Mouse (Mus musculus): ENCODE data around the gene Ttc5. TPM values are rescaled to one million over a fixed set of nuclear protein-coding genes. Genes with fewer than 3 reads are reported as not detected.

Ttc5 gene
- 14.7 TPM for polyA plus RNA-seq (2014; fragmentation: Illumina TruSeq; extraction: RNeasy Lipid Tissue Mini Kit (QIAGEN cat#74804); ENCODE audit: low read depth, low replicate concordance)

GRCm38 (mm10) chr14:50785251-50785637 is at the start of gene Ttc5:
Gene Ttc5, minus strand, starts transcription at chr14:50785519.

GRCm38 (mm10) chr14:50807487-50808072 is 22.3 kb upstream of the Ttc5 start, which contains the start of the genes Ccnb1ip1 and Parp2:
Gene Ccnb1ip1, minus strand, starts transcription at chr14:50807732.
Gene Parp2, plus strand, starts transcription at chr14:50807841.

DNA sequence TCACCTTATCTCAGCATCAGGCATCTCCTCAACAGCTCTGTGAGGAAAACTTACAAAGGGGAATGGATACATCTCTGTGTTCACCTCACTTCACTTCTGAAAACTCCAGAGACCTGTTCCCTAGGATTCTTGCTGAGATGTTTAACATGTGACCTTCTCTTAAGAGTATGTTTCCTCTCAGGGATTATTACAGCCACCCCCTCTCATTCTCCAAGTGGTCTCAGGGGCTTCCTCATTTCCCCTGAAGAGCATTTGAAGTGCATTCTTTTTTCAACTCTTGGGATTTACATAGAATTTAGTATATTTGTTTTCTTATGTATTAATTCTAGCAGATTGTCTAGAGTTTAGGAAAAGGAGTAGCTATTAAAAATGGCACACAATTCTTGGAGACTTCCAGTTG is 40.3 kb downstream of the Ttc5 start, which contains the start of gene Olfr749:
TSS of gene Olfr749 (minus strand) at position 101 of the 400 bp plus-strand sequence.

Other genes with a start within 250 kb of the Ttc5 start
- gene Olfr744, start 170.6 kb downstream of the Ttc5 start, polyA plus RNA-seq (2014; fragmentation: Illumina TruSeq; extraction: RNeasy Lipid Tissue Mini Kit (QIAGEN cat#74804); ENCODE audit: low read depth, low replicate concordance), result not detected
- gene Olfr745, start 146.1 kb downstream of the Ttc5 start, polyA plus RNA-seq (2014; fragmentation: Illumina TruSeq; extraction: RNeasy Lipid Tissue Mini Kit (QIAGEN cat#74804); ENCODE audit: low read depth, low replicate concordance), result not detected
- not detected for gene Olfr746, start 138.4 kb downstream of the Ttc5 start, polyA plus RNA-seq (2014; fragmentation: Illumina TruSeq; extraction: RNeasy Lipid Tissue Mini Kit (QIAGEN cat#74804); ENCODE audit: low read depth, low replicate concordance)
- gene Olfr747, start 92.3 kb downstream of the Ttc5 start, polyA plus RNA-seq (2014; fragmentation: Illumina TruSeq; extraction: RNeasy Lipid Tissue Mini Kit (QIAGEN cat#74804); ENCODE audit: low read depth, low replicate concordance), result not detected
- not detected for gene Olfr748, start 78.1 kb downstream of the Ttc5 start, polyA plus RNA-seq (2014; fragmentation: Illumina TruSeq; extraction: RNeasy Lipid Tissue Mini Kit (QIAGEN cat#74804); ENCODE audit: low read depth, low replicate concordance)
- not detected for gene Olfr749, start 40.4 kb downstream of the Ttc5 start, polyA plus RNA-seq (2014; fragmentation: Illumina TruSeq; extraction: RNeasy Lipid Tissue Mini Kit (QIAGEN cat#74804); ENCODE audit: low read depth, low replicate concordance)
- not detected for gene Ccnb1ip1, start 22.2 kb upstream of the Ttc5 start, polyA plus RNA-seq (2014; fragmentation: Illumina TruSeq; extraction: RNeasy Lipid Tissue Mini Kit (QIAGEN cat#74804); ENCODE audit: low read depth, low replicate concordance)
- gene Parp2, start 22.3 kb upstream of the Ttc5 start, polyA plus RNA-seq (2014; fragmentation: Illumina TruSeq; extraction: RNeasy Lipid Tissue Mini Kit (QIAGEN cat#74804); ENCODE audit: low read depth, low replicate concordance), result 27.9 TPM
- gene Tep1, start 85.0 kb upstream of the Ttc5 start, polyA plus RNA-seq (2014; fragmentation: Illumina TruSeq; extraction: RNeasy Lipid Tissue Mini Kit (QIAGEN cat#74804); ENCODE audit: low read depth, low replicate concordance), result 11.9 TPM
- gene Klhl33, start 112.0 kb upstream of the Ttc5 start, polyA plus RNA-seq (2014; fragmentation: Illumina TruSeq; extraction: RNeasy Lipid Tissue Mini Kit (QIAGEN cat#74804); ENCODE audit: low read depth, low replicate concordance), result 25.9 TPM
- 91.8 TPM for gene Osgep, start 139.4 kb upstream of the Ttc5 start, polyA plus RNA-seq (2014; fragmentation: Illumina TruSeq; extraction: RNeasy Lipid Tissue Mini Kit (QIAGEN cat#74804); ENCODE audit: low read depth, low replicate concordance)
- gene Apex1, start 139.4 kb upstream of the Ttc5 start, polyA plus RNA-seq (2014; fragmentation: Illumina TruSeq; extraction: RNeasy Lipid Tissue Mini Kit (QIAGEN cat#74804); ENCODE audit: low read depth, low replicate concordance), result 31.2 TPM
- gene Pip4p1, start 145.3 kb upstream of the Ttc5 start, polyA plus RNA-seq (2014; fragmentation: Illumina TruSeq; extraction: RNeasy Lipid Tissue Mini Kit (QIAGEN cat#74804); ENCODE audit: low read depth, low replicate concordance), result 27.1 TPM
- gene Pnp, start 145.6 kb upstream of the Ttc5 start, polyA plus RNA-seq (2014; fragmentation: Illumina TruSeq; extraction: RNeasy Lipid Tissue Mini Kit (QIAGEN cat#74804); ENCODE audit: low read depth, low replicate concordance), result 19.7 TPM
- gene Gm49342, start 159.0 kb upstream of the Ttc5 start, polyA plus RNA-seq (2014; fragmentation: Illumina TruSeq; extraction: RNeasy Lipid Tissue Mini Kit (QIAGEN cat#74804); ENCODE audit: low read depth, low replicate concordance), result 15.3 TPM
- 0.60 TPM for gene Pnp2, start 170.5 kb upstream of the Ttc5 start, polyA plus RNA-seq (2014; fragmentation: Illumina TruSeq; extraction: RNeasy Lipid Tissue Mini Kit (QIAGEN cat#74804); ENCODE audit: low read depth, low replicate concordance)
- gene Rnase10, start 222.2 kb upstream of the Ttc5 start, polyA plus RNA-seq (2014; fragmentation: Illumina TruSeq; extraction: RNeasy Lipid Tissue Mini Kit (QIAGEN cat#74804); ENCODE audit: low read depth, low replicate concordance), result 0.73 TPM

Measured in heart, adult 10 weeks (tissue).